Mouse (Mus musculus) left cerebral cortex, postnatal 36 days (tissue): ENCODE results near the gene Hbs1l. TPM values are rescaled to one million over a fixed set of nuclear protein-coding genes. Genes with fewer than 3 reads are reported as not detected.
A peak's percentile ranks its signal among the peaks of the same experiment; 100 is the strongest.

ENCODE experiments used
- DNase-seq, 2 experiments: peaks; one replicate each; pipeline ENCODE4 v3.0.0; 2021 to 2022; ENCODE audit warnings: low spot score in 2 of 2, mixed read lengths in 1 of 2
- intact Hi-C: fragments of 180-260 bp; cut with DNase I; formaldehyde crosslinking; loops from one replicate; pipeline ENCODE4 v1.15.1; 2025
- total RNA-seq, 2 experiments: library from RNA; stranded (reverse); gene quantifications; 2 replicates each; pipeline ENCODE4 v1.2.3; 2021

Gene Hbs1l
- total RNA-seq, result 10 to 100 TPM; 59.0 to 72.3 TPM

DNA sequence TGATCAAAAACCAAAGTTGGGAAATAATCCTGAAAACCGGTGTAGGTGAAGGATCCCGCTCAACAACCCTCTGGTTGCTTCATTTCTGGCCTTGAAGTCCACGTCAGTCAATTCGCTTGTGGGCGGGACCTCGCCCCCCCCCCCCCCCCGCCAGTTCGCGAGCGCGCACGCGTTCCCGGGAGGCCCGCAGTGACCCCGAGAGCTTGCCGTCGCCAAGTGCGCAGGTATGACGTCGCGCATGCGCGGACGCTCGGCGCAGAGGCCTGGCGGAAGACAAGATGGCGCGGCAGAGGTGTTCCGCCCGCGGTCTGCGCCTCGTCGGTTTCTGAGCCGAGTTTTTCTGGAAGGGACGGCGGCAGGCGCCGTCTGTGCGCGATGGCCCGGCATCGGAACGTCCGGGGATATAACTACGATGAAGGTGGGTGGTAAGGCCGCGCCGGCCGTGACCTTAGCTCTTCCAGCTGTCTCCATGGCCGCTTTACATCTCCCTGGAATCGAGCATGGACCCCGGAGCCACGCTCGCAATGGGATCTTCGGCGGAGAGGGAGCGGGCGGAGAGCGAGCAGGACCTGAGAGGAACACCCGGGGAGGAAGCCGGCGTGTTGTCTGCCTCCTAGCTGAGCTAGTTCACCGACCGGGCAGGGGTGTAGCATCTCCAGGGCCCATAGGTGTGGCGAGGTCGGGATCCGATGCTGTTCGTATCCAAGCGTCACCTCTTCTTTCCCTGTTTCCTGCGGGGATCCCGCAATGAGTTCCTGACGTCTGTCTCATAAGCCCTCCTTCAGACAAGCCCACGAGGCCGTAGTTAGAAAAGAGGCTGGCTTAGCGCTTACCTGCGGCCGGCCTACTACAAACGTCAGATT, at the start of gene Hbs1l:
Hbs1l (plus strand) TSS at position 221 of the 863 bp plus-strand sequence.
- DNase-seq, result peak; percentile 91 to 94
- intact Hi-C loops, result loop anchor here (10.0 kb wide), 1 partner anchor 301 kb away; no protein-coding TSS in a partner anchor

- DNase-seq, result no peak
- intact Hi-C loops, result no loop called here
Measured at GRCm38 (mm10) chr10:21248556-21248955, 47.2 kb upstream of the Hbs1l start.

DNA sequence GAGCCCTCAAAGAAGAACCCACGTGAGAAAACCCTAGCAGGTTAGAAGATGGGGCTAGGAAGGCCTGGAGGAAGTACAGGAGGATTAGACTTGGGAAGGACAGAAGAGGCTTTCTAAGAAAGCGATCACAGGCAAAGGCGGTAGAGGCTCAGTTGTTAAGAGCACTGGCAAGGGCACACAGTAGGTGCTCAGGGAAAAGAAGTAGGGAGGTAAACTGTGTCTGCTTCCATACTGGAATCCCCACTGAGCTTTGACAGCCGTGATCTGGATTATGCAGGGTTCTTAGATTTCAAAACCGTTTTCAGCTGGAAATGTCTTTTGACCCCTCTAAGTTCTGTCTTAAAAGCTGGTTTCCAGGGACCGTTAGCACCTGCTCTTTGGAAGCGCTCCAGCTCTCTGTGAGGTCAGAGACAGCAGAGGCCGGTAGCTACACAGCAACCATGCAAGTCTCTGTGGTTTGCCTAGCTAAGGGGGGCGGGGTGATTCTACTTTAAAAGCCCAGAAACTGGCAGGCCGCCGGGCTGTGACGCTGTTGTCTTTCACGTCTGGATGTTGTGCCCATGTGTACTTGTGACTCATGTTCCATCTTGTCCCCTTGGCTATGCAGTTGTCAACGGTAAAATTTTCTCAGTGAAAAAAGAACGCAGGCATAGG, 43.8 kb upstream of the Hbs1l start:
- intact Hi-C loops, result no loop called here

GRCm38 (mm10) chr10:21252800-21253199, 43.0 kb upstream of the Hbs1l start:
- intact Hi-C loops, result no loop called here
- DNase-seq, result no peak

More for the DNA sequence above, 43.8 kb upstream of the Hbs1l start:
- DNase-seq, result peak; percentile 4 to 13

GRCm38 (mm10) chr10:21254266-21255140, 41.3 kb upstream of the Hbs1l start:
- intact Hi-C loops, result no loop called here

DNA sequence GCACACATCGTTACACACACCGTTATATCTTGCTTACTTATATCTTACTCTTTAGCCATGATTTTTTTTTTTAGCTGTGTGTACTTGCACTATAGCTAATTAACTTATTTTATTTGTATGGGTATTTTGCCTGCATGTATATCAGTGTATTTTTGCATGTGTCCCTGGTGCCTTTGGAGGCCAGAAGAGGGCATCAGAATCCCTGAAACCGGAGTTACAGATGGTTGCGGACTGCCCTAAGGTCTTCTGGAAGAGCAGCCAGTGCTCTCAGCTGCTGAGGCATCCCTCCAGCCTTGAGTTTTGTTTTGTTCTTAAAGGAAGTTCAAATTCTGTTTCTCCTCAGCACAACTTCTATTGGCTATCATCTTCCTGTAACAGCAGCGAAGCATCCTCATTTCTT, 38.5 kb upstream of the Hbs1l start:
- DNase-seq, result no peak
- intact Hi-C loops, result no loop called here

More at GRCm38 (mm10) chr10:21254266-21255140, 41.3 kb upstream of the Hbs1l start:
- no peak for DNase-seq

DNA sequence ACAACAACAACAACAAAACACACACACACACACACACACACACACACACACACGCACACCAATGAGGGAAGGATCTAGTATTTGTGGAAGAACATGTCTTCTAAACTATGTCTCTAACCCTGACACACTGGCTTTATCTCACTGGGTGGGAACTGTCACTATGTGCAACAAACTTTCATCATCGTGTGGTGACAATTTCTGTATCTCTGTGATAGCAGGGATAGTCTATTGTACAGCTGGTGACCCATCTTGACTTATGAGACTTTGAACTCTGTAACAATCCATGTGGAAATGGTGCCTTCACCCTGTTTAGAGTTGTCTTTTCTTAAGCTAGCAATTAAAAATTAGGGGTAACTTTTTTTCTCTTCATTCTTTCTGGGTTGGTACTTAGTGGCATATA, 36.1 kb upstream of the Hbs1l start:
- no peak for DNase-seq

DNA sequence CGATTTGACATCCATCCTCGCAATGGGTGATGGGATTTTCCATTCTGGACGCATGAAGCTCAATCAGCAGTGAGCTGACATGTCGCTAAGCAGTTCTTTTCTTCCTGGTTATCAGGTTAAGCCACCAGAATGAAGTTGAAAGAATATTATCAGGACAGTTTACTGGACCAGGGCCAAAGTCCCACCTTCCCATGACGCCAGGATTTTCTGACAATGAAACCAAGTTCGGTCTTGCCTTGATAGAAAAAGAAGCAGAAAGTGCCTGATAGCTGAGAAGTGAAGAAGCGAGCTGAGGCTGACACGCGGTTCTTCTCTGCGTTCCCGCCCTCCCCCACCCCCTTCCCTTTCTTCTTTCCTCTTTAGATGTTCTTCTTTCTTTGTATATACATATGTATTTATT, 30.6 kb upstream of the Hbs1l start:
- intact Hi-C loops, result no loop called here

More for the DNA sequence above, 36.1 kb upstream of the Hbs1l start:
- intact Hi-C loops, result no loop called here

DNA sequence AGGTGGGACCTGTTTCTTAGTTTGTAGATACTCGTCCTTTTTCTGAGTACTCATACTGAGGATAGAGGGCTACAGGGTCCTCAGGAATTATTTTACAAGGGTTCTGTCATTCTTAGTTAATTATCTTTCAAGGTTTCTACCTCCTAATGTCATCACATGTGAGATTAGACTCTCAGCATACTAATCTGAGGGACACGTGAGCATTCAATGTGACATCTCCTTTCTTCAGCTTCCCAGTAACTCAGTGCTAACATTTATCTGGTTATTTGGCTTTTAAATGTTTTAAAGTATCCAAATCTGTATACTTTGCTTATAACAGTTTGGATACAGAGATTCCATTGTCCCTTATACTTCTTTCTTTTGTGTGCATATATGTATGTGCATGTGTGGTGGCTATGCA, 28.3 kb upstream of the Hbs1l start:
- DNase-seq, result no peak
- intact Hi-C loops, result no loop called here

More for the DNA sequence above, 30.6 kb upstream of the Hbs1l start:
- no peak for DNase-seq

DNA sequence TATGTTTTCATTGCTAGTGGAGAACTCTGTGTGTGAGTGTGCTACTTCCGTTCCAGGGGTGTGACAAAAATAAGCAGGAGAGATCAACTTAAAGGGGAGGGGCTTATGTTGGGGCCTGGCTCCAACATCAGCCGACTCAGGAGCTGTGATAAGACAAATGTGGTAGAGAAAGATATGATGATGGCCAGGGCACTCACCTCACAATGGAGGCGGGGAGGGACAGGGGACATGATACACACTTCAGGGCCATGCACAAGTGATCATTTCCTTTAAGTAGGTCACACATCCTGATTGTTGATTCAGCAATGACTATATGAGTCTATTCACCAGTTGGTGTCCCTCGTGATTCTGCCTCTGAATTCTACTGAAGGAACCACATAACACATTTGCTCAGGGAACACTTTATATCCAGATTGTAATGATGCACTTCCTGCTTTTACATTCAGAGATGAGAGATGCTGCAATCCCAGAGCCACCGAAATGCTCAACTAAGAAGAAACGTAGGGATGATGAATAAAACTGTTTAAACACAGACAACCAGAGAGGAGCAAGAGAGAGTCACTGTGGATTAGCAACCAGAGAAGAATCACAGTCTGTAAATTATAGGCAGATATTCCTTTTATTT, 26.9 kb upstream of the Hbs1l start:
- intact Hi-C loops, result no loop called here
- DNase-seq, result no peak

DNA sequence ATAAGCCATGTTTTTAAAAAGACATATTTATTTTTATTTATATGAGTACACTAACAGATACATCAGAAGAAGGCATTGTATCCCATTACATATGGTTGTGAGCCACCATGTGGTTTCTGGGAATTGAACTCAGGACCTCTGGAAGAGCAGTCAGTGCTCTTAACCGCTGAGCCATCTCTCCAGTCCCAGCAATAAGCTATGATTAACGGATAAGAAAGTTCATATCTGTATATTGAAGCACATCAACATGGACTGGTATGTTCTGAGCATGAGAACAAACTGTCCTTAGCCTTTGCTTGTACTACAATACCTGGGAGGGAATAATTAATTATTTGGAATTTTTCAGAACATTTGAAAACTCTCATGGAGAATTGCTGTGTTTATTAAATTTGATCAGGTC, 25.9 kb upstream of the Hbs1l start:
- intact Hi-C loops, result no loop called here
- no peak for DNase-seq

DNA sequence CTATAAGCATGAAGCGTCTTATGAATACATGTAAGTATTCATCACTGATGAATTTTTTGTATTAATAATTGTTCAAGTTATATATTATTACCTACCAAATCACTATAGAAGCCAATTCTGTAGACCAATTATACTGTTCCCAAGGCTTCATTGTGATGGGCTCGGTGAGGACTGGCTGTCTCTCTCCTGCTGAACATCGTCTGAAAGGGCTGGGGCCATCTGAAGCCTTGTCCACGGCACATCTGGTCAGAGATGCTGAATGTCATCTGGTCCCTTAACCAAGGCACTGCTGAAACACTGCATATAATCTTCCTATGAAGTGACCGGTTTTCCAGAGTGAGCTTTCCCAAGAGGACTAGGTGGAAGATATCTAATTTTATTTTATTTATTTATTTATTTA, 24.9 kb upstream of the Hbs1l start:
- intact Hi-C loops, result no loop called here
- DNase-seq, result no peak

- intact Hi-C loops, result no loop called here
- no peak for DNase-seq
Measured at GRCm38 (mm10) chr10:21271310-21271709, 24.5 kb upstream of the Hbs1l start.

GRCm38 (mm10) chr10:21271785-21272184, 24.0 kb upstream of the Hbs1l start:
- no peak for DNase-seq
- intact Hi-C loops, result no loop called here

GRCm38 (mm10) chr10:21287243-21288127, 8.3 kb upstream of the Hbs1l start:
- intact Hi-C loops, result no loop called here
- no peak for DNase-seq

- intact Hi-C loops, result loop anchor here (10.0 kb wide), 1 partner anchor 296 kb away; no protein-coding TSS in a partner anchor
- DNase-seq, result no peak
Measured at GRCm38 (mm10) chr10:21291228-21291627, 4.6 kb upstream of the Hbs1l start.

- DNase-seq, result no peak
- intact Hi-C loops, result loop anchor here (10.0 kb wide), 1 partner anchor 299 kb away; no protein-coding TSS in a partner anchor
Measured at GRCm38 (mm10) chr10:21294217-21294616, 1.6 kb upstream of the Hbs1l start.

DNA sequence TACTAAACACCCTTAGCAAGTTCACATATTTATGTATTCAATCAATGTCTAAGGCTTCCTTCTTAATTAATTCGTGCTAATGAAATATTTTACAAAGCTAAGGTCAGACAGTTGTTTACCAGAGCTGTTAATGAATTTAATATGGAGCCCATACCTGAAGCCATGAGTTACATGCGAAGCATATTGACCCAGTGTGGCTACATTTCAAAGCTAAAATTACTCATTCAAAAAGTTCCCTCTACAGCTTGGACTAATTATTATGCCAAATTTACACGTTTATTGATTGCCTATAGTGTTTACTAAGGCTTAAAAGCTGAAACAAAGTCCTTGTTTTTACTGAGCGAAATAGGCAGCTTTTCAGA, 401 bp upstream of the Hbs1l start:
- DNase-seq, result no peak
- intact Hi-C loops, result loop anchor here (10.0 kb wide), 1 partner anchor 301 kb away; no protein-coding TSS in a partner anchor
